Mouse (Mus musculus) embryonic facial prominence, embryonic 10.5 days (tissue): Measurements from ENCODE around the gene Ttc39a. TPM values are rescaled to one million over a fixed set of nuclear protein-coding genes. Genes with fewer than 3 reads are reported as not detected.

Experiments
- DNase-seq: peaks from one replicate; pipeline ENCODE4 v3.0.0-alpha.2; 2017; ENCODE audit warnings: low spot score
- H3K27ac ChIP-seq: fragments of 300-500 bp; sonication (generic); replicated peaks from 2 replicates; pipeline ENCODE4 v1.5.1; 2016; ENCODE audit warnings: mild to moderate bottlenecking
- H3K27me3 ChIP-seq: fragments of 300-500 bp; sonication (generic); replicated peaks from 2 replicates; pipeline ENCODE4 v1.6.1; 2016; ENCODE audit warnings: low read depth, mild to moderate bottlenecking; ENCODE audit not compliant: poor library complexity, severe bottlenecking
- H3K36me3 ChIP-seq: fragments of 300-500 bp; sonication (generic); replicated peaks from 2 replicates; pipeline ENCODE4 v1.6.1; 2016; ENCODE audit warnings: mild to moderate bottlenecking, moderate library complexity
- H3K4me1 ChIP-seq: fragments of 300-500 bp; sonication (generic); 2 replicates; pipeline ENCODE4 v1.6.1; 2016
- H3K4me3 ChIP-seq: fragments of 300-500 bp; sonication (generic); 2 replicates; pipeline ENCODE4 v1.5.1; 2016; ENCODE audit warnings: mild to moderate bottlenecking, moderate library complexity
- H3K9me3 ChIP-seq: fragments of 300-500 bp; sonication (generic); 2 replicates; pipeline ENCODE4 v1.6.1; 2016; ENCODE audit warnings: mild to moderate bottlenecking
- WGBS: fragments of 180-500 bp; shearing (Covaris S2); methylation state at CpG from one replicate; pipeline ENCODE4 v1.1.7; 2016; 5-methylcytosine and 5-hydroxymethylcytosine counted together
- polyA plus RNA-seq: library from polyadenylated mRNA; unstranded; fragments of >200 nt; fragmentation: Nextera tagmentation; extraction: Ambion mirVana; gene quantifications from 2 replicates; pipeline ENCODE4 v1.2.1, GENCODE M21; 2016

Ttc39a gene
- polyA plus RNA-seq, 1 experiment from 2014 or later, result 5.3 TPM

DNA sequence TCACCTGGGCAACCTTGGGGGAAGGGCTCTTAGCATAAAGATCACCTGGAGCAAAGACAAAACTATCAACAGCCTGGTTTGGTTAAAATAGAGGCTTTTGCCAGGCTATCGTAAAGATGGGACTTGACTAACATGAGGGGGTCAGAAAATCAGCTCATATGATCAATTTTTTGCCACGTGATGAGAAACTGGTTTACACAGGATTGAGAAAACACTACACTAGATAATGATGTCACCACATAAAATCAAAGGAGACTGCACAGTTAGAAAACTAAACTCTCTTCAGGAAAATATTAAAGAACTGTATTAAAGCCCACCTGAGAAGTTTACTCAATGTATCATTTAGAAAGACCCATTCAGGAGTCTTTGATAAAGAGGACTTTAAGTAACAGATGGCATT, 68.7 kb downstream of the Ttc39a start:
- H3K4me1 ChIP-seq, result peaks cover 15% of the 10 kb centered on the region
- no peak overlapping the region for H3K27ac ChIP-seq
- 60% methylated on average over 2 of the region's 2 CpGs for WGBS
- H3K36me3 ChIP-seq, result peaks cover 21% of the 10 kb centered on the region
- H3K4me3 ChIP-seq, result peak overlapping the region; percentile 88
- DNase-seq, result no peak
- no peaks in the 10 kb centered on the region for H3K9me3 ChIP-seq
- peaks cover 3% of the 10 kb centered on the region; the same call in 1 of the 2 replicates for H3K27me3 ChIP-seq

DNA sequence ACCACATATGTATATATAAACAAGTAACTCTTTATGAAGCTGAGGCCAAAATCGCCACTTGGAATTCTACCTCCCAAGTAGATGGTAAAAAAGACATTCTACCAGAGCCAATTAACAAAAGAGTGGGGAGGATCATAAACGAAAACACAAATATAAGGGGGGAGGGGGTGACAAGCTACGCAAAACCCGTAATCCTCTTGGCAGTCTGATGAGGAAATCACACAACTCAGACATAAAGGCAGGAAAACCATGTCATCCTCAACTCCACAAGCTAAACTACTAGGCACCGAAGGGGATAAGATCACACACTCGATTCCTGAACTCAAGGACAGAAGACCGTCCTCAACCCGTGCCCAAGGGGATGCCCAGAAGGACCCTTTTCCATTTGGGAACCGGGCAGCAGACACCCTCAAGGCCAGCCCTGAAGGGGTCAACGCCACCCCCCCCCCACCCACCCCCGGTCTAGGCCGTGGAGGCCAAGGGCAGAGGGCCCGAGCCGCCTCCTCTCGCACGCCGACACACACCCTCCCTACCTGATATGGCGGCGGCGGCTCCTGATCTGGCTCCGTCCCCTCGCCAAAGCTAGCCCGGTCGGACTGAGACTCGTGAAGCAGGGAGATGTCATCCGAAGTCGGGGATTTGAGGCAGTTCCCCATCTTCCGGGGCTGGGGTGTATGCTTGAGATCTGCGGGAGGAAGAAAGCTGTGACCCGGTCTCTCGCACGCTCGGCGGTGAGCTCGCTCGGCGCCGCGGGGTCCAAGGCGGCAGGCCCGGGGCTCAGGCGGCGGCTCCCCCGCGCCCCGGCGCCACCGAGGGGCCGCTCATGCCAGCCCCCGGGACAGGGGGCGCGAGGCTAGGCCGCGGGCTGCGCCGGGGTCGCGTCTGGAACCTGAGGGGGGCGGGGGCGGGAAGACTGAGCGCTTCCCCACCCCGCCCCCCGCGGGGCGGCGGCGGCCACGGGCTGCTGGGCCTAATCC, 69.4 kb downstream of the Ttc39a start:
- Histone ChIP-seq H3K27ac (peak overlapping the region; percentile 98), H3K4me3 (peak overlapping the region; percentile 88)

DNA sequence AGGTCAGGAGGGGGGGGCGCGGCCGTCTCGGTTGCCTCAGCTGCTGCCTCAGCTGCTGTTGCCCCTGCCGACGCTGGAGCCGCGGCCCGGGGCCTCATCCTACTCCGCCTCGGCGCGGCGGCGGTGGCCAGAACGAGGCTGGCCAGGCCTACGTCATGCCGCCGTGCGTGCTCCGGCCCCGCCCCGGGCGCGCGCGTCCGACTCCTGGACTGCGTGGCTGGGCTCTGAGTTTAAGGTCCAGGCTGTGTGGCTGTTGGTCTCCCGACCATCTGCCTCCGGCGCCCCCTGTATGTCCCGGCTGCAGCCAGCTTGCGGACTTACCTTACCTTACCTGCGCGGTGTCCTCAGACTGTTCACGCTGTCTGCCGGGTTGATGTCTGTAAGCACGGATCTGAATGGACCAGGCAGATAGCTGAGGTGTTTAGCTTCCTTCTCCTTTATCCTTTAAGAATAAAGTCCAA, 70.2 kb downstream of the Ttc39a start:
- H3K27ac ChIP-seq, result peak overlapping the region; percentile 98
- H3K9me3 ChIP-seq, result no peaks in the 10 kb centered on the region
- under 1% methylated on average over 38 of the region's 39 CpGs for WGBS
- peaks cover 11% of the 10 kb centered on the region for H3K4me1 ChIP-seq
- peaks cover 3% of the 10 kb centered on the region; the same call in 1 of the 2 replicates for H3K27me3 ChIP-seq
- H3K4me3 ChIP-seq, result peak overlapping the region; percentile 88
- H3K36me3 ChIP-seq, result peaks cover 20% of the 10 kb centered on the region
- DNase-seq, result peak; percentile 96

More for the DNA sequence above, 69.4 kb downstream of the Ttc39a start:
- peaks cover 13% of the 10 kb centered on the region for H3K4me1 ChIP-seq
- peaks cover 3% of the 10 kb centered on the region; the same call in 1 of the 2 replicates for H3K27me3 ChIP-seq
- peaks cover 21% of the 10 kb centered on the region for H3K36me3 ChIP-seq
- peak; percentile 75 for DNase-seq
- no peaks in the 10 kb centered on the region for H3K9me3 ChIP-seq
- under 1% methylated on average over 68 of the region's 68 CpGs for WGBS

DNA sequence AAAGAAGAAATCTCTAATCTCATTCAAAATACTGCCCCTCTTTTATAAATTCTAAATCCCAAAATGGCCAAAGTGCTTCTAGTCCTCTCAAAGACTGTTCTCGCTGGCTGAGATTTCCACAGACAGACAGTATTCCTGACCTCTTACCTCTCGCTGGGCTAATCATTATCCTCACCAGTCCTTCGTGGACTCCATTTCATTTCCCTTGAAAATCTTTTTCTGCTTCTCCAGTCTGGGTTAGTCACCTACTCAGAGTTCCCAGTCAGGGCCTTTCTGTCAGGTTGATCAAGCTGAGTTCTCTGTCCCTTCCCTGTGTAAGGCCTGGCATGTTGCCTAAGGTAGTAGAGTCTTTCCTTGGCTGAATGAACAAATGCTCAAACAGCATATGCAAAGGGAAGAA, 71.0 kb downstream of the Ttc39a start:
- Histone ChIP-seq H3K27ac (no peak overlapping the region), H3K4me3 (no peak overlapping the region), H3K4me1 (peaks cover 11% of the 10 kb centered on the region), H3K9me3 (no peaks in the 10 kb centered on the region), H3K27me3 (peaks cover 3% of the 10 kb centered on the region; the same call in 1 of the 2 replicates), H3K36me3 (peaks cover 11% of the 10 kb centered on the region)
- no peak for DNase-seq
- 90% methylated on average over 3 of the region's 3 CpGs for WGBS

DNA sequence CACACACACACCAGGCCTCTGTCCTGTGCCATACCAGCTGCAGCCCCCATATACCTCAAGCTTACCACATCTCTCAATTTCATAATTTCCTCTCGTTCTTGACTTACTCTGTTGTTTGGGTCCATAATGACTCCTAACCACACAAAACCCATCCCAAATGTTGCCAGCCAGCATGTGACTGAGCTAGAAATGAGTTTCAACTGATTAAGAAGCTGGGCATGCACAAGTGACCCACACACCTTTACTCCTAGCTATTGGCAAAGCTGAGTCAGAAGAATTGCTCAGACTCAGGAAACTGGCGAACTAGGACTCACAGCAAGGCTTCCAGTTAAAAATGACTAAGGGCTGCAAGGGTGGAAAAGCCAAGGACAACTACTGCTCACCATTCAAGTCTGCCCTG, 75.0 kb downstream of the Ttc39a start:
- H3K4me3 ChIP-seq, result no peak overlapping the region
- H3K27me3 ChIP-seq, result peaks cover 3% of the 10 kb centered on the region; the same call in 1 of the 2 replicates
- no peaks in the 10 kb centered on the region for H3K36me3 ChIP-seq
- H3K9me3 ChIP-seq, result no peaks in the 10 kb centered on the region
- H3K4me1 ChIP-seq, result no peaks in the 10 kb centered on the region
- 85% methylated on average over 2 of the region's 2 CpGs for WGBS
- H3K27ac ChIP-seq, result no peak overlapping the region
- no peak for DNase-seq

DNA sequence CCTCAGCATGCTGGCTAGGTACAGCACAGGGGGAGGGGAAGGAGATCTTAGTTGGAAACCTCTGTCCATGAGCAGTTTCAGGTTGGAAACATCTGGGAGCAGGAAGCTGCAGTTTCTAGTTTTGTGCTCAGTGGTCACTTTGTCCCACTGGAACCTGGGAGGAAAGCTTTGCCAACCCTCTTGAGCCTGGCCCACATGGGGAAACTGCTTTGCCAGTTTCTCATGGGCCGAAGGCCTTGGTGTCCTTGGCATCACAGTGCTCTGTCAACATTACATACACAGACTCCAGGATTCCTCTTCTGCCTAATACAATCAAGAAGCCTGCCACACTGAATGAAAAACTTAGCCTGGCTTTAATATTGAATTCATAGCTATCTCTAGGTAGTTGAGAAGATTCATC, 76.3 kb downstream of the Ttc39a start:
- no peak overlapping the region for H3K4me3 ChIP-seq
- H3K36me3 ChIP-seq, result no peaks in the 10 kb centered on the region
- 88% methylated on average over 1 of the region's 1 CpGs for WGBS
- no peaks in the 10 kb centered on the region for H3K9me3 ChIP-seq
- DNase-seq, result no peak
- no peak overlapping the region for H3K27ac ChIP-seq
- H3K27me3 ChIP-seq, result peaks cover 3% of the 10 kb centered on the region; the same call in 1 of the 2 replicates
- peaks cover 3% of the 10 kb centered on the region; the same call in 1 of the 2 replicates for H3K4me1 ChIP-seq

DNA sequence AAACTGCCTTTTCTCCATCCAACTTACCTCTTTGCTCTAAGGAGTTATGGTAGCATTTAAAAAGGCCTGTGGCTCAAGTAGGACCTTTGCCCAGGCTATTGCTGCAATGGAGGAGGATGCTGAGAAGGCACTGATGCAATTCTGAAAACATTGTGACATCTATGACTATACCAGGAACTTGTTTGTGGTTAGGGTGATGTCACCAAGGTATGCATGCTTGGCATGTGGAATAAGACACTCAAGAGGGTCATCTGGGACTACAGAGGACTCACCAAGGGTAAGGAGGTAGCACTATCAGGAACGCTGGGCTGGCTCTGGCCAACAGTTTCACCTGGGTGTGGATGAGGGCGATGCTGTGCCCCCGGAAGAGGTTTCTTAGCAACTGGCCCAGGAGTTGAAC, 78.2 kb downstream of the Ttc39a start, which contains the start of gene Rnf11:
Gene Rnf11 (minus strand): TSS at position 108 of the 400 bp plus-strand sequence.
- H3K27ac ChIP-seq, result no peak within 1 kb of the TSS
- H3K4me1 ChIP-seq, result peaks cover 4% of the 10 kb centered on the region; the same call in 1 of the 2 replicates
- WGBS, result 84% methylated on average over 3 of the region's 3 CpGs
- no peak for DNase-seq
- H3K4me3 ChIP-seq, result no peak within 1 kb of the TSS
- no peaks in the 10 kb centered on the region for H3K36me3 ChIP-seq
- H3K9me3 ChIP-seq, result no peaks in the 10 kb centered on the region
- H3K27me3 ChIP-seq, result peaks cover under 1% of the 10 kb centered on the region; the same call in 1 of the 2 replicates

DNA sequence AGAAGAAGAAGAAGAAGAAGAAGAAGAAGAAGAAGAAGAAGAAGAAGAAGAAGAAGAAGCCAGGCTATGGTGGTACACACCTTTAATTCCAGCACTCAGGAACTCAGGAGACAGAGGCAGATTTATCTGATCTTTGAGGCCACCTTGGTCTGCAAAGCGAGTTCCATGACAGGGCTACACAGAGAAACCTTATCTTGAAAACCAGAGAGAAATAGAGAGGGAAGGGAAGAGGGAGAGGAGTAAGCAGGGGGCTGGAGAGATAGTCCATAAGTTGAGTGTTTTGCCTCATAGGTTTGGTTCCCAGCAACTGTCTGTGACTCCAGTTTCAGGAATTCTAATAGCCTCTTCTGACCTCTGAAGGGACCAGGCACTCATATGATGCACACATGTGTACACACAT, 82.4 kb downstream of the Ttc39a start:
- WGBS, result 79% methylated on average over 1 of the region's 1 CpGs
- peaks cover 4% of the 10 kb centered on the region; the same call in 1 of the 2 replicates for H3K4me1 ChIP-seq
- DNase-seq, result no peak
- no peak overlapping the region for H3K4me3 ChIP-seq
- H3K27me3 ChIP-seq, result no peaks in the 10 kb centered on the region
- no peaks in the 10 kb centered on the region for H3K36me3 ChIP-seq
- H3K9me3 ChIP-seq, result no peaks in the 10 kb centered on the region
- H3K27ac ChIP-seq, result no peak overlapping the region

DNA sequence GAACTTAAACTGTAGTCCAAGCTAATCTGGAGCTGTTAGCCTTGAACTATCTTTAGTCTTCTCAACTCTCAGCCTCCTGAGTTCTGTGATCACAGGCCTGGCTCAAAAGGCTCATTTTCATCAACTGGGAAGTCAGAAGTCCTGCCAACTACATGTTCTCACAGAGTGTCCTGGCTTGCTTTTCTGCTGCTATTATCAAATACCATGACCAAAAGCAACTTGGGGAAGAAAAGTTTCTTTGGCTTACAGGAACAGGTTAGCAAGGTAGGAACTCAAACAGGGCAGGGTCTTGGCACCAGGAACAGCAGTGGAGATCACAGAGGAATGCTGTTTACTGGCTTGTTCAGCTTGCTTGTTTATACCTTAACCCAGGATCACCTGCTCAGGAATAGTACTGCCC, 87.2 kb downstream of the Ttc39a start:
- H3K4me3 ChIP-seq, result no peak overlapping the region
- DNase-seq, result no peak
- no peaks in the 10 kb centered on the region for H3K9me3 ChIP-seq
- H3K4me1 ChIP-seq, result no peaks in the 10 kb centered on the region
- no peaks in the 10 kb centered on the region for H3K27me3 ChIP-seq
- no peaks in the 10 kb centered on the region for H3K36me3 ChIP-seq
- H3K27ac ChIP-seq, result no peak overlapping the region

Other genes with a start within 250 kb of the Ttc39a start
- gene Osbpl9, start 204.4 kb upstream of the Ttc39a start, polyA plus RNA-seq, result 60.0 and 61.4 TPM in 2 replicates
- 0.10 and 0.19 TPM in 2 replicates for gene Calr4, start 172.1 kb upstream of the Ttc39a start, polyA plus RNA-seq
- gene Eps15, start 126.4 kb upstream of the Ttc39a start, polyA plus RNA-seq, result 40.4 and 41.8 TPM in 2 replicates
- 22.0 and 22.2 TPM in 2 replicates for gene Rnf11, start 78.1 kb downstream of the Ttc39a start, polyA plus RNA-seq
- gene 4930522H14Rik, start 124.7 kb downstream of the Ttc39a start, polyA plus RNA-seq, result not detected in 2 replicates